Mouse (Mus musculus): ENCODE data around the gene Ezh1.

- TF ChIP-seq CTCF (conservative IDR thresholded peaks at IDR 0.05; ENCODE audit: low read length) (no peak), NANOG (IDR thresholded peaks at IDR 0.05; ENCODE audit: borderline replicate concordance, low read length) (no peak), POU5F1 (IDR thresholded peaks at IDR 0.05; ENCODE audit: borderline replicate concordance, low read length) (no peak)
Observed at GRCm38 (mm10) chr11:101232010-101232839, 6.0 kb upstream of the Ezh1 start.
